Mouse (Mus musculus) lung, adult 2 months (tissue): ENCODE data around the gene Cpt1c.

ENCODE experiments used
- CTCF ChIP-seq: fragments of 200-500 bp; IDR thresholded peaks from 2 replicates; pipeline ENCODE4 v1.5.1; 2011; ENCODE audit warnings: mild to moderate bottlenecking, low read length, control low read depth; ENCODE audit not compliant: insufficient read depth
- POLR2A ChIP-seq: fragments of 200-500 bp; IDR thresholded peaks from 2 replicates; pipeline ENCODE4 v1.6.1; 2011; ENCODE audit warnings: low read depth, mild to moderate bottlenecking, control low read depth, low read length, borderline replicate concordance; ENCODE audit errors: extremely low read depth

GRCm38 (mm10) chr7:44998501-44998955 lies 23.9 kb upstream of the Cpt1c start, which contains the start of gene Bcl2l12:
- no peak for TF ChIP-seq CTCF
- no peak for TF ChIP-seq POLR2A
